Mouse (Mus musculus) gastrocnemius, postnatal 36 days (tissue): ENCODE results near the gene Adprhl2. TPM values are rescaled to one million over a fixed set of nuclear protein-coding genes. Genes with fewer than 3 reads are reported as not detected.
A peak's percentile ranks its signal among the peaks of the same experiment; 100 is the strongest.

Source experiments
- DNase-seq, 2 experiments: peaks; one replicate each; pipeline ENCODE4 v3.0.0; 2022
- intact Hi-C: fragments of 180-260 bp; cut with DNase I; formaldehyde crosslinking; loops from one replicate; pipeline ENCODE4 v1.15.1; 2025
- long read RNA-seq, 2 experiments: library from polyadenylated mRNA; stranded (forward); transcript quantifications; one replicate each; pipeline ENCODE4 v2.0.0; 2021
- total RNA-seq, 2 experiments: library from RNA; stranded (reverse); gene quantifications; 2 replicates each; pipeline ENCODE4 v1.2.3; 2021

The Adprhl2 gene
- 1 to 10 TPM; 7.6 to 7.8 TPM for total RNA-seq
- long read RNA-seq, experiment 1, transcript Adprhl2-201 (6 exons, 1,672 nt) = major isoform, 6 of 10 reads
- long read RNA-seq, experiment 1, partial matches to known transcripts = 2 of 10 reads
- long read RNA-seq, experiment 1, other reads (novel, unspliced or antisense) = 2 of 10 reads
- long read RNA-seq, experiment 2, transcript Adprhl2-201 (6 exons, 1,672 nt) = major isoform, 13 of 14 reads
- long read RNA-seq, experiment 2, partial matches to known transcripts = 0 of 14 reads
- long read RNA-seq, experiment 2, other reads (novel, unspliced or antisense) = 1 of 14 reads

- DNase-seq = peak; percentile 99
- intact Hi-C loops = no loop called here
Measured at GRCm38 (mm10) chr4:126321111-126321853, at the start of gene Adprhl2. Adprhl2 (minus strand) TSS chr4:126321703.

DNA sequence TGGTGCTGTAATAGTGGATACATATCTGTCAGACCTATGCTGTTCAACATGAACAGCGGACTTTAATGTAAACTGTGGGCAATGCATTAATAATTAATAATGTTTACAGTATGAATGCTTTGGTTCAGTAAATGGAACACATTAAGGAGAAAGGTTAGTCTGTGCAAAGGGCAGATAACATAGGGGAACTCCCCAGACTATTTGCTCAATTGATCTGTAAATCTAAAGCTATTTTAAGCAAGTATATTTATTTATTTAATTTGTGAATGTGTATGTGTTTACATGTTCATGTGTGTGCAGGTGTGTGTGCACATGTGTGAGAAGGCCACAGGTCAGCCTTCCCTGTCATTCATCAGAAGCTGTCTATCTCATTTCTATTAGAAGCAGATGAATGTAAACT is 38.6 kb upstream of the Adprhl2 start:
- intact Hi-C loops = no loop called here
- no peak for DNase-seq

GRCm38 (mm10) chr4:126343451-126343850 is 21.9 kb upstream of the Adprhl2 start:
- DNase-seq = no peak
- intact Hi-C loops = no loop called here

GRCm38 (mm10) chr4:126339461-126339860 is 18.0 kb upstream of the Adprhl2 start:
- DNase-seq = no peak
- intact Hi-C loops = no loop called here

GRCm38 (mm10) chr4:126332358-126332757 is 10.9 kb upstream of the Adprhl2 start:
- intact Hi-C loops = no loop called here
- DNase-seq = no peak

- intact Hi-C loops = no loop called here
- DNase-seq = no peak
Measured at GRCm38 (mm10) chr4:126331751-126332150, 10.2 kb upstream of the Adprhl2 start.

- DNase-seq = no peak
- intact Hi-C loops = no loop called here
Measured at GRCm38 (mm10) chr4:126330295-126330694, 8.8 kb upstream of the Adprhl2 start.

DNA sequence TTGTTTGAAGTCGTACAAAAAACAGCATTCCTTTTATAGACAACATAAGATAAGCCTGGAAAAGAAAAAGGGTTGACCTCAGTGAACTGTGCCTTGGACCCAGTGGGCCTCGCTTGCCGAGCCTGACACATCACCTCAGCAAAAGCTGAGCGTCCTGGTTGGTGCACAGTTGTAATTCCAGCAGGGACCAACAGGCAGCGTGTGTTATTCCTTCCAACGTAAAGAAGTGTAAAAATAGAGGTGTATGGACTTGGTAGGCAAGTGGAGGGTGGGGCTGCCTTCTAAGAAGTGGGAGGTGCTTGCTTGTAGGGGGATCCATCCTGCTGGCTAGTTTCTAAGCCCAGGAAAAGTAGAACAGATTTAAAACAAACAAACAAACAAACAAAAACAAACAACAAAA is 4.5 kb upstream of the Adprhl2 start:
- DNase-seq = no peak
- intact Hi-C loops = no loop called here

GRCm38 (mm10) chr4:126325281-126325861 is 3.9 kb upstream of the Adprhl2 start, which contains the start of gene Tekt2:
Tekt2 (minus strand) TSS chr4:126325688.
- no peak for DNase-seq
- intact Hi-C loops = no loop called here

DNA sequence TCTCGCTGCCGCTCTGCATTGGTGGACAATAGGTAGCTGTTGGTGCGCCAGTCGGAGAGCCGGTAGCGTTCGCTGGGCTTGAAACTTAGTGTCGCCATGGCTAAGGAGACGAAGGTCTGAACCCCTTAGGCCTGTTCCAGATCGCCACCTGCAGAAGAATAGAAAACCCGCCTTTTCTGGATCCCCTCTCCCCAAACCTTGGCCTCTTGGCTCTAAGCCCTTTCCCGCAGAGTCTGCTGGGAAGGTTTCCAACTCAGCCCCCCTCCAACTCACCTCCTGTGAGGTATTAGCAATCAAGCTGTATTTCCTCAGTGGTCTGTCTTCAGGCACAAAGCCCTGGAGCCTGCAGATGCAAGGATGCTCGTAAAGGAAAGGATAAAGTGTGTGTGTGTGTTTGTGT is 3.4 kb upstream of the Adprhl2 start:
- intact Hi-C loops = no loop called here
- DNase-seq = no peak

- no peak for DNase-seq
- intact Hi-C loops = no loop called here
Measured at GRCm38 (mm10) chr4:126322646-126323045, 1.1 kb upstream of the Adprhl2 start.

DNA sequence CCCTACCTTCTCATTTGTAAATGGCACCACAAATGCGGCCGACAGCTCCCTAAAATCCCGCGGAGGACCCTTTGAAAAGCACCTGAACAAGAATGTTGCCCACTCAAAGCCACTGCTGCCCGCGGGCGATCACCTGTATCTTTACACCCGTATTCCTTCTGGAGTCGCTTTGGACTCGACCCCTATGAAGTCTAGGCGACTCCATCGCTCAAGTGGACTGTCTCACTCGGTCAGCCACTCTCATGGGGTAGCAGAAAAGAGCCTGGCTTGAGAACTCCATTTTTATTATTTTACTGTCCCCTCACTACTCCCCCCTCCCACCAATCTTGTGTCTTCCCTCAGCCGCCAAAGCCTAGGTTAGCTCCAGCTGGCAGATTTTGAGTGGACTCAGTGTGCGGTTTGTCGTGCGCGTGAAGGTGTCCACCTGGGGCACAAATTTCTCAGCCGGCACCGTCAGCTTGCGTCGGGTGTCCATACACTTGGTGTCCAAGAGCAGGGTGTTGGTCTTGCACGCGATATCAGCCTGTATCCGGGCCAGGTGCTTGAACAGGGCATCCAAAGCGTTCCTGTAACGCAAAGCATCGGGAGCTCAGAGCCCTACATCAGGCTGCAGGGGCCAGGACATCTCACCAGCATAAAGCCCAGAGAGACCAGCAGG is 480 bp upstream of the Adprhl2 start:
- no peak for DNase-seq
- intact Hi-C loops = no loop called here

GRCm38 (mm10) chr4:126319806-126320205 is 1.7 kb downstream of the Adprhl2 start:
- DNase-seq = no peak
- intact Hi-C loops = no loop called here

DNA sequence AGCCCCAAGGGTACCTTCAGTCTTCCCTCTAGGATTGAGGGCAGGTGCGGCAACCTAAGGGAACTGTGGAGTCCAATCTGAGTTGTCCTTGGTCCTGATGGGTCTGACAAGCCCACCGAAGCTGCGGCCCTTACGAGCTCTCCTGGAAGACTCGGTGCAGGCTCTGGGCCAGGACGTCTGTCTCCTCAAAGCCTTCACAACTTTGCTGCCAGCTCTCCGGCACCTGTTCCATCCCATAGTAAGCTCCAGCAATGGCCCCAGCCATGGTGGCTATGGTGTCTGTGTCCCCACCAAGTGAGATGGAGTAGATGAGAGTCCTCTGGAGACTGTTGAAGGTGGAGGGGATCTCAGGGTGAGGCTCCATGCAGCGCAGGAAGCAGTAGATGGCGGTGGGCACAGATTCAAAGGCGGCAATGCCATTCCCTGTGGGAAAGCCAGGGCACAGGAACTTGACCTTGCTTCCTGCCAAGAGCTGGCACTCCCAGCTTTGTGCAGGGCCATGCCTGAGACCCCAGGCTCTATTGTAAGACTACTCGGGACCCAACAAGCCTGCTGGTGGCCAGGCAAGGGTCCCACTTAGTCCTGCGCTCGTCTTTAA is 5.0 kb downstream of the Adprhl2 start:
- intact Hi-C loops = no loop called here
- no peak for DNase-seq

- no peak for DNase-seq
- intact Hi-C loops = no loop called here
Measured at GRCm38 (mm10) chr4:126315931-126316330, 5.6 kb downstream of the Adprhl2 start.

- intact Hi-C loops = loop anchor here (5.0 kb wide), 1 partner anchor 87 kb away; no protein-coding TSS in a partner anchor
- DNase-seq = peak in 1 of 2 experiments; percentile 48
Measured at GRCm38 (mm10) chr4:126314393-126314792, 7.1 kb downstream of the Adprhl2 start.

GRCm38 (mm10) chr4:126313202-126313601 is 8.3 kb downstream of the Adprhl2 start:
- DNase-seq = no peak
- intact Hi-C loops = loop anchor here (5.0 kb wide), 1 partner anchor 86 kb away; no protein-coding TSS in a partner anchor

GRCm38 (mm10) chr4:126311566-126312200 is 9.8 kb downstream of the Adprhl2 start:
- DNase-seq = no peak
- intact Hi-C loops = loop anchor here (5.0 kb wide), 1 partner anchor 84 kb away; no protein-coding TSS in a partner anchor

DNA sequence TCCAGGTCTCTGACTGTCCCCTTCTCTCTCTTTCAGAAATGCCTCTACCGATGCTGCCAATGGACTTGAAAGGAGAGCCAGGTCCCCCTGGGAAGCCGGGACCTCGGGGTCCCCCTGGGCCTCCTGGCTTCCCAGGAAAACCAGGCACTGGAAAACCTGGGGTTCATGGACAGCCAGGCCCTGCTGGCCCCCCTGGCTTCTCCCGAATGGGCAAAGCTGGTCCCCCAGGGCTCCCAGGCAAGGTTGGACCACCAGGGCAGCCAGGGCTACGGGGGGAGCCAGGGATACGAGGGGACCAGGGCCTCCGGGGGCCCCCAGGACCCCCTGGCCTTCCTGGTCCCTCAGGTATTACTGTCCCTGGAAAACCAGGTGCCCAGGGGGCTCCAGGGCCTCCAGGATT is 11.2 kb downstream of the Adprhl2 start:
- intact Hi-C loops = loop anchor here (5.0 kb wide), 1 partner anchor 83 kb away; no protein-coding TSS in a partner anchor

DNA sequence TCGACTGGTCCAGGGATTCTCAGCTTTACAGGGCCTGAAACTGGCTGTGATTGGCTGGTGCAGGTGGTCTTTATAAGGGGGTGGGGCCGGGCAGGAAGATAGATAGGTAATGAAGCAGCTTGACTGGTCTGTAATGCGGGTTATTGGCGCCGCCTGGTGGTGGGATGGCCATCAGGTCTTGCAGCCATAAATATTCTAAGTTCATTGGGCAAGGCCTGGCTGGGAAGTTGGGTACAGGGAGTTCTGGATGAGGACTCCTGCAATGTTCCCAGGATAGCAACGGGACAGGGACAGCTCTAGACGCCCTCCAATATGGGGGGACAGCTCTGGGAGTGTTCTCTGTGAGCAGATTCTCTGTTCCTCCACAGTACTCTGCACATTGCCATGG is 11.6 kb downstream of the Adprhl2 start:
- peak; percentile 88 to 90 for DNase-seq
- intact Hi-C loops = loop anchor here (5.0 kb wide), 2 partner anchors 83 to 128 kb away; no protein-coding TSS in a partner anchor

More for the DNA sequence above, 11.2 kb downstream of the Adprhl2 start:
- no peak for DNase-seq
